Mouse (Mus musculus) left cerebral cortex, postnatal 10 days (tissue): ENCODE measurements around the gene Cyth1. TPM values are rescaled to one million over a fixed set of nuclear protein-coding genes. Genes with fewer than 3 reads are reported as not detected.

Experiments used
- DNase-seq, 2 experiments: peaks; one replicate each; pipeline ENCODE4 v3.0.0; 2021 to 2022; ENCODE audit warnings: low spot score in 2 of 2, mixed read lengths in 1 of 2; ENCODE audit errors: extremely low spot score in 1 of 2
- intact Hi-C: fragments of 180-260 bp; cut with DNase I; formaldehyde crosslinking; loops from one replicate; pipeline ENCODE4 v1.15.1; 2025
- total RNA-seq, 2 experiments: library from RNA; stranded (reverse); gene quantifications; 2 replicates each; pipeline ENCODE4 v1.2.3; 2021

The Cyth1 gene
- total RNA-seq, 2 experiments from 2014 or later, result 64.2 to 66.8 TPM

GRCm38 (mm10) chr11:118229941-118230340, 18.5 kb downstream of the Cyth1 start:
- intact Hi-C loops, result no loop called here
- DNase-seq, result no peak

- DNase-seq, result no peak
- intact Hi-C loops, result no loop called here
These were observed 20.7 kb downstream of the Cyth1 start for GRCm38 (mm10) chr11:118227650-118228049.

GRCm38 (mm10) chr11:118226850-118227249, 21.5 kb downstream of the Cyth1 start:
- intact Hi-C loops, result no loop called here
- no peak for DNase-seq

GRCm38 (mm10) chr11:118225862-118226261, 22.5 kb downstream of the Cyth1 start:
- intact Hi-C loops, result no loop called here
- no peak for DNase-seq

GRCm38 (mm10) chr11:118225056-118225836, 23.1 kb downstream of the Cyth1 start:
- no peak for DNase-seq
- intact Hi-C loops, result no loop called here

- DNase-seq, result no peak
- intact Hi-C loops, result loop anchor here (5.0 kb wide), 1 partner anchor 121 kb away; no protein-coding TSS in a partner anchor
These were observed 24.9 kb downstream of the Cyth1 start for GRCm38 (mm10) chr11:118223416-118224067.

- DNase-seq, result no peak
- intact Hi-C loops, result loop anchor here (5.0 kb wide), 1 partner anchor 121 kb away; no protein-coding TSS in a partner anchor
These were observed 25.5 kb downstream of the Cyth1 start for GRCm38 (mm10) chr11:118222917-118223316.

GRCm38 (mm10) chr11:118222351-118222885, 26.0 kb downstream of the Cyth1 start:
- no peak for DNase-seq
- intact Hi-C loops, result loop anchor here (5.0 kb wide), 1 partner anchor 120 kb away; no protein-coding TSS in a partner anchor

GRCm38 (mm10) chr11:118220561-118221262, 27.7 kb downstream of the Cyth1 start:
- intact Hi-C loops, result loop anchor here (5.0 kb wide), 1 partner anchor 118 kb away; no protein-coding TSS in a partner anchor

GRCm38 (mm10) chr11:118219066-118219465, 29.3 kb downstream of the Cyth1 start:
- intact Hi-C loops, result loop anchor here (5.0 kb wide), 1 partner anchor 127 kb away; no protein-coding TSS in a partner anchor
- no peak for DNase-seq

More at GRCm38 (mm10) chr11:118220561-118221262, 27.7 kb downstream of the Cyth1 start:
- DNase-seq, result peak; percentile 59 to 62

GRCm38 (mm10) chr11:118216468-118216867, 31.9 kb downstream of the Cyth1 start:
- intact Hi-C loops, result loop anchor here (5.0 kb wide), 1 partner anchor 124 kb away; no protein-coding TSS in a partner anchor
- no peak for DNase-seq

- intact Hi-C loops, result loop anchor here (5.0 kb wide), 1 partner anchor 124 kb away; no protein-coding TSS in a partner anchor
- DNase-seq, result no peak
These were observed 32.4 kb downstream of the Cyth1 start for GRCm38 (mm10) chr11:118215928-118216458.

GRCm38 (mm10) chr11:118212636-118213112, 35.7 kb downstream of the Cyth1 start:
- intact Hi-C loops, result no loop called here
- no peak for DNase-seq

- peak; percentile 45 to 71 for DNase-seq
- intact Hi-C loops, result no loop called here
These were observed 36.4 kb downstream of the Cyth1 start for GRCm38 (mm10) chr11:118211749-118212635.

- no peak for DNase-seq
- intact Hi-C loops, result no loop called here
These were observed 37.4 kb downstream of the Cyth1 start for GRCm38 (mm10) chr11:118210962-118211361.

- intact Hi-C loops, result no loop called here
These were observed 38.3 kb downstream of the Cyth1 start for GRCm38 (mm10) chr11:118210116-118210515.

GRCm38 (mm10) chr11:118209376-118209775, 39.0 kb downstream of the Cyth1 start:
- DNase-seq, result no peak
- intact Hi-C loops, result no loop called here

More at GRCm38 (mm10) chr11:118210116-118210515, 38.3 kb downstream of the Cyth1 start:
- peak; percentile 50 to 56 for DNase-seq
